Mouse (Mus musculus) lung, adult 2 months (tissue): ENCODE measurements at regions not wholly inside any gene's neighbourhood (a gene's known extent, or its start where the extent isn't known, plus 50 kb on each side); places are given as distances from the start of the nearest gene placed in this dataset.

Source experiments
- DNase-seq: peaks from one replicate; pipeline ENCODE4 v3.0.0; 2022
- H3K4me1 ChIP-seq: fragments of 200-500 bp; 2 replicates; pipeline ENCODE4 v1.6.1; 2011; ENCODE audit warnings: low read length; ENCODE audit not compliant: control insufficient read depth, insufficient read depth
- H3K4me3 ChIP-seq: fragments of 200-500 bp; replicated peaks from 2 replicates; pipeline ENCODE3; 2011; ENCODE audit warnings: low read depth, mild to moderate bottlenecking, control low read depth, low read length; ENCODE audit errors: extremely low read depth
- CTCF ChIP-seq: fragments of 200-500 bp; IDR thresholded peaks from 2 replicates; pipeline ENCODE4 v1.5.1; 2011; ENCODE audit warnings: mild to moderate bottlenecking, low read length, control low read depth; ENCODE audit not compliant: insufficient read depth
- POLR2A ChIP-seq: fragments of 200-500 bp; IDR thresholded peaks from 2 replicates; pipeline ENCODE4 v1.6.1; 2011; ENCODE audit warnings: low read depth, mild to moderate bottlenecking, control low read depth, low read length, borderline replicate concordance; ENCODE audit errors: extremely low read depth
- WGBS: fragments of 180-500 bp; shearing (Covaris S2); methylation state at CpG from one replicate; pipeline ENCODE4 v1.1.7; 2018; 5-methylcytosine and 5-hydroxymethylcytosine counted together

DNA sequence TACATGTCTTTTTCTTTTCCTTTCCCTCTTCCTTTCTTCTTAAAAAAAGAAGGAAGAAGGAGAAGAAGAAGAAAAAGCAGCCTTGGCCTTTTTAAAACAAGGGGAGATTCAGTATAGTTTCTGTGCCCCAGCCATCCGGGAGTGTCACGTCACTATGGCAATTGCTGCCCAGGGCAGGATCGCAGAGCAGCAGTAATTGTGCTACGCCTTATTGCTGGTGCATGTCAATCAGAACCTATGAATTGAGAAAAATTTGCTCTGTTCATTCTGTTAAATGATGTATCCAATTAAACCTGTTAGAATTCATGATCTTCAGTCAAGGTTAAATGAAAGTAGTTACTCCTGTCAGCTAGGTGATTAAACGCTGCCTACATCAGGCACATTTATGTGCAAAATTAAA lies 85.4 kb downstream of the Cdca7 start:
- TF ChIP-seq POLR2A = no peak
- no peak for TF ChIP-seq CTCF
- no peak for DNase-seq
- 88% methylated on average over 5 of the region's 5 CpGs for WGBS
- H3K4me3 ChIP-seq = no peak overlapping the region
- H3K4me1 ChIP-seq = no peaks in the 10 kb centered on the region

DNA sequence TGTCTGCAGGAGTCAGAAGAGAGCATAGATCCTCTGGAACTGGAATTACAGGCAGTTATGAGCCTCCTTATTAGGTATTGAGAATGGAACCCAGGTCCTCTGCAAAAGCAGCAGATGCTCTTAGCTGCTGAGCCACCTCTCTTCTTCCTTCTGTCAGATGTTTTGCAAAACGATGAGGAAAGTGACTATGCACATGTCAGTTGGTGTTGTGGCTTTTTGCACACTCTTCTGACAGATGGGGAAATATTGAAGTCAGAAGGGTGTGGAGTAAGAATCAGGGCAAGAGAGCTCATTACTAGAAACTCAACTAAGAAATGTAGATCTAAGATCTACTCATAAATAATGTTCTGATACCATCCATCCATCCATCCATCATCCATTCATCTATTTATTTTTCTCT lies 102.4 kb downstream of the Cdca7 start:
- Histone ChIP-seq H3K4me1 (no peaks in the 10 kb centered on the region), H3K4me3 (no peak overlapping the region)
- DNase-seq = no peak
- WGBS = 61% methylated on average over 1 of the region's 1 CpGs
- TF ChIP-seq POLR2A (no peak), CTCF (no peak)

DNA sequence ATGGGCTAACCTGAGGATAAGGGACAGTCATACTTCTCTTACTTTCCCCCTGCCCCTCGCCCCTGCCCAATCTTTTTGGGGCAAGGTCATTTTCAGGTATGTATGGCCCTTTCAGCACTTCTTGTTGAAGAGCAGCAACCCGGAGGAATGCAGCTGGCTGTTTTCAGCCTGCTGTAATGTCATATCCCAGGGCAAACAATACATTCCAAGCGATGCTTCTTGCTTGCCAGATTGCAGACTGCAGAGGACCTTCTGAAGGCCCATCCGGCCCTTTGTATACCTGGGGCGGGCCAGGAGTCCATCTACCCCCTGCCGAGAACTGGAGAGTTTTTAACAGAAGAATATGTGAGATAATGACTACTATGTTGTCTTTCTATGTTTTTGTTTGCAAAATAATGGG lies 105.2 kb downstream of the Cdca7 start:
- H3K4me1 ChIP-seq = no peaks in the 10 kb centered on the region
- no peak for TF ChIP-seq POLR2A
- no peak for TF ChIP-seq CTCF
- 78% methylated on average over 6 of the region's 6 CpGs for WGBS
- no peak overlapping the region for H3K4me3 ChIP-seq
- no peak for DNase-seq

- no peak for DNase-seq
- Histone ChIP-seq H3K4me1 (no peaks in the 10 kb centered on the region), H3K4me3 (no peak overlapping the region)
- TF ChIP-seq CTCF = no peak
- TF ChIP-seq POLR2A = no peak
- WGBS = 43% methylated on average over 7 of the region's 7 CpGs
These were observed 112.9 kb downstream of the Cdca7 start for GRCm38 (mm10) chr2:72588814-72589213.

DNA sequence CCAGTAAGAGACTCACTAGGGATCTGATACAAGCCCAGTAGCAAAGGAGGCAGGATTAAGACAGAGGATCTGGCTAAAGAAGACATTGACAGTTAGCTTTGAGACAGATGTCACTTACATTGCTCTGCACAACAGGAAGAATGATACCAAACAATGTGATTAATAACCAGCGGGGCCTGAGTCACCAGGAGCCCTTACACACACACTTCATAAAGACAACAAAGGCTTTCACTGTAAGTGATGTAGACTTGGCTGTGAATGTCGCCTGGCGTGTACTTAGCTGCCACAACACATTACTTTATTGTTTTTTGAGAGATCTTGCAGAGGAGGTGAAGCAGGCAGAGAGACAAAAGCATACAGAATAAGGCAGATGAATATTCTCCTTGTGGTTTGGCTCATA lies 116.1 kb downstream of the Cdca7 start:
- TF ChIP-seq CTCF = no peak
- no peak for TF ChIP-seq POLR2A
- whole genome bisulfite sequencing = 45% methylated on average over 3 of the region's 3 CpGs
- no peak for DNase-seq
- no peak overlapping the region for H3K4me3 ChIP-seq
- no peaks in the 10 kb centered on the region for H3K4me1 ChIP-seq

- 57% methylated on average over 14 of the region's 14 CpGs for WGBS
- TF ChIP-seq POLR2A (no peak), CTCF (no peak)
- H3K4me1 ChIP-seq = no peaks in the 10 kb centered on the region
- DNase-seq = no peak
- no peak overlapping the region for H3K4me3 ChIP-seq
These were observed 121.3 kb downstream of the Cdca7 start for GRCm38 (mm10) chr2:72596994-72597925.

GRCm38 (mm10) chr2:72597941-72598340 lies 122.0 kb downstream of the Cdca7 start:
- WGBS = 67% methylated on average over 9 of the region's 9 CpGs
- no peaks in the 10 kb centered on the region for H3K4me1 ChIP-seq
- TF ChIP-seq POLR2A (no peak), CTCF (no peak)
- no peak for DNase-seq
- H3K4me3 ChIP-seq = no peak overlapping the region

DNA sequence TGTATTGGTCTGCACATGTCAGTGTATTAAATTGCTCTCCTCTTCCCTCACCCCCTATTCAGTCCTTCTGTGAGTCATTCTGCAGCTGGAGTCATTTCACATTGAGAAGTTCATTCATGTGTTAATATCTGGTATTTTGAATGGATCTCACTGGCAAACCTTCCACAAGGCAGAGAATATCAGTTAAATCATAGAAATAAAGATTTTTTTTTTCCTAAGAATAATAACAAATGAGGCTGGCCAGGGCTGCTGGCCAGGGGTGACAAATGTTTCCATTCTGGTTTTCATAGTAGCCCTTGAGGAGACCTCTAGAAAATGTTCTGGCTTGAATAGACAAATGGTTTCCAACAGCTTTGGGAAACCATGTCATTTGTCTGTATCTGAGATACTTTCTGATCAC lies 124.8 kb downstream of the Cdca7 start:
- no peak for DNase-seq
- TF ChIP-seq POLR2A = no peak
- no peak for TF ChIP-seq CTCF
- Histone ChIP-seq H3K4me1 (no peaks in the 10 kb centered on the region), H3K4me3 (no peak overlapping the region)

- Histone ChIP-seq H3K4me3 (no peak overlapping the region), H3K4me1 (no peaks in the 10 kb centered on the region)
- DNase-seq = no peak
- no peak for TF ChIP-seq CTCF
- TF ChIP-seq POLR2A = no peak
- 57% methylated on average over 1 of the region's 1 CpGs for WGBS
These were observed 126.2 kb downstream of the Cdca7 start for GRCm38 (mm10) chr2:72602152-72602551.

DNA sequence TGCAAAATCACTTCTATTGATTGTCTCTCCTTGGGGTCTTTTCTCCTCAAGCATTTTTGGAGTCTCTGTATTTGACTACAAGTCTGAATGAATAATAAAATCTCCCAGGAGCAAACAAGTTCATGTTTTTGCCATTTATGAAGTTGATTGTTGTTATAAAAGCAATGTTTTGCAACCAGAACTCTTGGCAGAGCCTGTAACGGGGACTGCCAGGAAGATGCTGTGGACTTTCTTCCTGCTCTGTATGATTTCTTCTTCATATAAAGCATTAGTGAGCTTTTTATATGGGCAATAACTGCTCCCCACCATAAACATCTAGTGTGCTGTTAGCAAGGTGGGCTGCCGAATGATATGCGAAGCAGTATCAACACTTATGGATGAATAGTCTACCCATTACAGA lies 136.3 kb downstream of the Cdca7 start:
- no peak for DNase-seq
- TF ChIP-seq POLR2A = no peak
- TF ChIP-seq CTCF = no peak
- WGBS = 91% methylated on average over 3 of the region's 3 CpGs
- Histone ChIP-seq H3K4me1 (no peaks in the 10 kb centered on the region), H3K4me3 (no peak overlapping the region)
